Mouse (Mus musculus) intestine, embryonic 16.5 days (tissue): ENCODE measurements at regions not wholly inside any gene's neighbourhood (a gene's known extent, or its start where the extent isn't known, plus 50 kb on each side); places are given as distances from the start of the nearest gene placed in this dataset.

Experiments
- ATAC-seq: fragments of 200-750 bp; cut with Nextera tagmentation; 2 replicates; pipeline ENCODE4 v1.8.0; 2017; ENCODE audit warnings: moderate TSS enrichment, moderate library complexity
- H3K27ac ChIP-seq: fragments of 300-500 bp; sonication (generic); 2 replicates; pipeline ENCODE4 v1.5.1; 2014; ENCODE audit warnings: mild to moderate bottlenecking, low read length
- H3K27me3 ChIP-seq: fragments of 300-500 bp; sonication (generic); replicated peaks from 2 replicates; pipeline ENCODE4 v1.6.1; 2014; ENCODE audit warnings: low read length, control low read depth, mixed read lengths; ENCODE audit not compliant: control insufficient read depth, insufficient read depth
- H3K36me3 ChIP-seq: fragments of 300-500 bp; sonication (generic); 2 replicates; pipeline ENCODE4 v1.6.1; 2014; ENCODE audit warnings: low read length, control low read depth; ENCODE audit not compliant: control insufficient read depth, insufficient read depth
- H3K4me1 ChIP-seq: fragments of 300-500 bp; sonication (generic); 2 replicates; pipeline ENCODE4 v1.6.1; 2014; ENCODE audit warnings: low read length, control low read depth, mixed read lengths; ENCODE audit not compliant: control insufficient read depth, insufficient read depth
- H3K4me2 ChIP-seq: fragments of 300-500 bp; sonication (generic); 2 replicates; pipeline ENCODE4 v1.6.1; 2014; ENCODE audit warnings: low read depth, low read length, control low read depth
- H3K4me3 ChIP-seq: fragments of 300-500 bp; sonication (generic); 2 replicates; pipeline ENCODE4 v1.5.1; 2014; ENCODE audit warnings: mild to moderate bottlenecking, low read length
- H3K9ac ChIP-seq: fragments of 300-500 bp; sonication (generic); 2 replicates; pipeline ENCODE4 v1.6.1; 2014; ENCODE audit warnings: low read depth, low read length
- H3K9me3 ChIP-seq: fragments of 300-500 bp; sonication (generic); 2 replicates; pipeline ENCODE4 v1.6.1; 2016; ENCODE audit warnings: low read length, control low read depth; ENCODE audit not compliant: control insufficient read depth
- WGBS: fragments of 180-500 bp; shearing (Covaris S2); extraction: QIAGEN DNeasy Blood & Tissue Kit; methylation state at CpG from one replicate; pipeline ENCODE4 v1.1.7; 2014; 5-methylcytosine and 5-hydroxymethylcytosine counted together

DNA sequence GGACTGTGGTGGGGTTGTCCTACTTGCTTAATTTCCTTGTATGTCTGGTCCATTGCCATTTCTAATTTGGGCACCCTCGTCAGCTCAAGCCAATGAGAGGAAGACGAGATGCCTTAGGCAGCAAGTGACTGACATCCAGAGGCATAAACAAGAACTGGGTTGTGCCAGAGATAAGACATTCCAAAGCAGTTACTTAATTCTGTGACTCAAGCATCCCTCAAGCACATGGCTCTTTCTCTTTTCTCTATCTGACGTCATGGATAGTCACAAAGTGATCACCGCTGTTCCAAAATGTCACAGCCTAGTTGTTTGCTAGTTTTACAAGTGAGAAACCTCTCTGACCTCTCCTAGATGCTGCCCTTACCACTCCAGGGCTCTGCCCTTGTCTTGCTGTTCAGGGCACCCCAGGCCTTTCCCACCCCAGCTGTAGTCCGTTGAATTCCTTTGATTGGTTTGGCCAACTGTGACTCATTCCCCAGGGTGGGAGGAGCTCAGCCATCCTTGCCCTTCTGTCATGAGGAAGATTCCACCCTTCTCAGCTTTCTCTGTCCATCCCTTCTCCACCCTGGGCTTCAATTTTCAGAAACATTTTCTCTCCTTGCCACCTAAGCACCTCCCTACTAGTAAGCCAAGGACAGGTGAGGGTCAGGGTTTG, 78.9 kb downstream of the Chst1 start:
- no peak for ATAC-seq
- H3K4me3 ChIP-seq: no peak overlapping the region
- no peaks in the 10 kb centered on the region for H3K27me3 ChIP-seq
- no peak overlapping the region for H3K27ac ChIP-seq
- no peak overlapping the region for H3K4me2 ChIP-seq
- H3K4me1 ChIP-seq: no peaks in the 10 kb centered on the region
- H3K36me3 ChIP-seq: no peaks in the 10 kb centered on the region
- 58% methylated on average over 5 of the region's 5 CpGs for WGBS
- no peak overlapping the region for H3K9ac ChIP-seq
- no peaks in the 10 kb centered on the region for H3K9me3 ChIP-seq

DNA sequence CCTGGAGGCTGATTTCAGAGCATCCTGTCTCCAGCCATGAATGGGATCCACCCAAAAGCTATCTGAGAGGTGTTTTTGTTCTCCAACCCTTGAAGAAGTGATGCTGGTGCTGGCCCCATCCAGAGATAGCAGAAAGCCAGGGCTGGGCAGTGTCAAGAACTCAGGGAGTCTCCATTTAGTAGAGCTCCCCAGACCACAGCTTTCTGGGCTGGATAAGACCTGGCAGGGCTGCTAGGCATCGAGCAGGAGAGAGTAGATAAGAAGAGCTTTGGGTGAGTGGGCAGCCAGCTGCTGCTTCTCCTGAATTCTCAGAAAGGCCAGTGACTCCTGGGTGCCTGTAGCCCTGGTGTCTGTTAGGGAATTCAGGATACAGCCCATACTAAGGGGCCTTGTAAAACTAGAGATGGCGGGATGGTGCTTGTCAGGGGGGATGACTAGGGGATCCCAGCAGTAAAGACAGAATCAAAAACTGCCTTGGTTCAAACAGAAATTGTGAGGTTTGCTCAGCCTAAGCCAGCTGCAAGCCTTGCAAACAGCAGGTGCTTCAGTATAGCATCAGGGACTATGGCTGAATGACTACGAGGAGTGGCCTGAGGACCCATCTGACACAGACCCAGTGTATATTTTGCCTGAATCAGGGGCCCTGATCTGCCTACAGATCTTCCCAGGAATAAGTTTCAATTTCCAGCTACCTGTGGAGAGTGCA, 79.6 kb downstream of the Chst1 start:
- no peak overlapping the region for H3K27ac ChIP-seq
- 74% methylated on average over 3 of the region's 3 CpGs for WGBS
- no peak for ATAC-seq
- H3K9ac ChIP-seq: no peak overlapping the region
- no peaks in the 10 kb centered on the region for H3K4me1 ChIP-seq
- H3K36me3 ChIP-seq: no peaks in the 10 kb centered on the region
- no peak overlapping the region for H3K4me3 ChIP-seq
- no peaks in the 10 kb centered on the region for H3K27me3 ChIP-seq
- H3K4me2 ChIP-seq: no peak overlapping the region
- H3K9me3 ChIP-seq: no peaks in the 10 kb centered on the region

DNA sequence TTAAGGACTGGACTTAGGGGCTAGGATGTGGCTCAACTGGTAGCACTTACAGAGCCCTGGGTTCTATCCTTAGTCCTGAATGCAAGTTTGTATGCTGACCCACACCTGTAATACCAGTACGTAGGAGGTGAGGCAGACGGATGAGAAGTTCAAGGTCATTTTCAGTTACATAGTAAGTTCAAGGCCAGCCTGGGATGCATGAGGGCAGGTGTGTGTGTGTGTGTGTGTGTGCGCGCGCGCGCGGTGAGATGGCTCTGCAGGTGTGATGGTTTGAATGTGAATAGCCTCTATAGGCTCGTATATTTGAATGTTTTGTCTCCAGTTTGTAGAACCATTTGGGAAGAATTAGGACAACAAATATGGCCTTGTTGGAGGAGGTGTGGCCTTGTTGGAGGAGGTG, 82.7 kb downstream of the Chst1 start:
- Histone ChIP-seq H3K9me3 (no peaks in the 10 kb centered on the region), H3K4me1 (no peaks in the 10 kb centered on the region), H3K36me3 (no peaks in the 10 kb centered on the region), H3K9ac (no peak overlapping the region), H3K27me3 (no peaks in the 10 kb centered on the region), H3K27ac (no peak overlapping the region), H3K4me2 (no peak overlapping the region), H3K4me3 (no peak overlapping the region)
- no peak for ATAC-seq
- 91% methylated on average over 9 of the region's 9 CpGs for WGBS

DNA sequence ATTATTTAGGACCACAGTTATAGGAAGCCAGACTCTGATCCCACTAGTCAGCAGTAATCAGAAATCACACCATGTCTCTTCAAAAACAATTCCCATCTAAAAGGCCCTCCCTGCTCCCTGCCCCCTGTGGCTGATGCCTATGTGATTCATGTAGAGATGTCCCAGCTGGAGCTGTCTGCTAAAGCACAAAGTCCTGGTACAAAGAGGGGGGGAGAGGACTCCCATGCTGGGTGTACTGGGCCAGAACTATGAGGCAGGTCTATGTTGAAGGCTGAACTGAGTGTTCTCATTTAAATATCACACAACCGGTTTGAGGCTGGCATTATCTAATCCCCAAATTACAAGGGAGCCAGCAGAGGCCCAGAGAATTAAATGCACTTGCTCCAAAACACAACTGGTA, 88.2 kb downstream of the Chst1 start:
- no peak for ATAC-seq

DNA sequence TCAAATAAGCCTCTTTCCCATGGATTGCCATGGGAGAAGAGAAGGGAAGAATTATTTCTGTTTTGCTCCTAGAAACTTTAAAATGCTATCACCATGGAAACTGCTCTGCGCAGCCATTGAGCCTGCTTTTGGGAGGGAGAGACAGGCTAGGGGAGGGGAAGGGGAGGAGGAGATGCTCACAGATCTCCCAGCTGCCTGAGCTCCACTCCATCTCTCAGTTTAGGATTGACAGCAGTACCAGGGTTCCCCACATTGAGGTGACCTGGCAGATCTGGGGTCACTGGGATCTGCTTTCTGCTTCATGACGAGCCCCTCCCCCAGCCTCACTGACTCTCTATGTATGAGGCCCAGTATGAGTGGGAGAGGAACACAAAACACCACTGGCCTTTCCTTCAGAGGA, 89.7 kb downstream of the Chst1 start:
- no peak overlapping the region for H3K27ac ChIP-seq
- no peak overlapping the region for H3K9ac ChIP-seq
- no peaks in the 10 kb centered on the region for H3K27me3 ChIP-seq
- ATAC-seq: no peak
- H3K36me3 ChIP-seq: no peaks in the 10 kb centered on the region
- 51% methylated on average over 2 of the region's 2 CpGs for WGBS
- H3K9me3 ChIP-seq: no peaks in the 10 kb centered on the region
- no peak overlapping the region for H3K4me3 ChIP-seq
- H3K4me2 ChIP-seq: no peak overlapping the region
- H3K4me1 ChIP-seq: no peaks in the 10 kb centered on the region

More for the DNA sequence above, 88.2 kb downstream of the Chst1 start:
- no peaks in the 10 kb centered on the region for H3K36me3 ChIP-seq
- no peak overlapping the region for H3K9ac ChIP-seq
- no peak overlapping the region for H3K4me2 ChIP-seq
- WGBS: 50% methylated on average over 1 of the region's 1 CpGs
- no peaks in the 10 kb centered on the region for H3K9me3 ChIP-seq
- no peaks in the 10 kb centered on the region for H3K4me1 ChIP-seq
- H3K4me3 ChIP-seq: no peak overlapping the region
- no peaks in the 10 kb centered on the region for H3K27me3 ChIP-seq
- no peak overlapping the region for H3K27ac ChIP-seq

DNA sequence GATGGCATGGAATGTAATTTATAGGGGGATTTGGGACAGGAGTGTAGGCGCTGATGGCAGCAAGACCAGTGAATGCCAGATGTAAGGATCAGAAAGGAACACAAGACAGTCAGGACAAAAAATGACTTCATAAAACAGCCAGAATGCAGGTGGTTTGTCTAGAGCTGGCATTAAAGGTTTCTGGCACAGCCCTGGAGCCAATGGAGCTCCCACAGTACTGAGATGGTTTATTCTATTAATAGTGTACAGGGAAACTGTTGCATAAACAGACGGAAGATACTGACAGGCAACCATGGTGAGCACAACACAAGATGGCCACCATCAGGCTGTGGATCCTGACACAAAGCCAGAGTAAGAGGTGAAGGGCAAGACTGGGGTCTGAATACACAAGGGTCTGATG, 90.8 kb downstream of the Chst1 start:
- H3K9me3 ChIP-seq: no peaks in the 10 kb centered on the region
- no peak overlapping the region for H3K27ac ChIP-seq
- H3K27me3 ChIP-seq: no peaks in the 10 kb centered on the region
- H3K4me3 ChIP-seq: no peak overlapping the region
- 72% methylated on average over 2 of the region's 2 CpGs for WGBS
- no peaks in the 10 kb centered on the region for H3K36me3 ChIP-seq
- H3K4me1 ChIP-seq: no peaks in the 10 kb centered on the region
- H3K9ac ChIP-seq: no peak overlapping the region
- H3K4me2 ChIP-seq: no peak overlapping the region
- no peak for ATAC-seq

DNA sequence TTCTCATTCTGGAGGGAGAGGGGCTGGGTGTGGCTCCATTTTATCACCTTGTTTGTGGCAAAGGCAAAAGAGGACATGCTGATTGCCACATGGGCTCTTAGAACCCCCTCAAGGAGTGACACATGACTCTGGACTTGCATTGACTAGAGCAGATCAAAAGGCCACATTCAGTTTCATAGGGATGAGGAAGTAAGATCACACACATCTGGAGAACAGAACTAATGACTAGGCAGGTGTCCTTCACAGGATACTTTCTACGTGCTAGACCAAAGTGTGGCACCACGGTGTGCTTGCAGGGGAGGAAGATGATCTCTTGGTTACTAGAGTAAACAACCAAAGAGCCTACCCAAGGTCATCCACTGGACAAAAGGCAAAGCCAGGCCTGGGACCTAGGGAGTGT, 91.9 kb downstream of the Chst1 start:
- Histone ChIP-seq H3K4me1 (no peaks in the 10 kb centered on the region), H3K4me3 (no peak overlapping the region), H3K27me3 (no peaks in the 10 kb centered on the region), H3K4me2 (no peak overlapping the region), H3K9me3 (no peaks in the 10 kb centered on the region), H3K9ac (no peak overlapping the region), H3K27ac (no peak overlapping the region), H3K36me3 (no peaks in the 10 kb centered on the region)
- no peak for ATAC-seq
- 66% methylated on average over 2 of the region's 2 CpGs for WGBS

DNA sequence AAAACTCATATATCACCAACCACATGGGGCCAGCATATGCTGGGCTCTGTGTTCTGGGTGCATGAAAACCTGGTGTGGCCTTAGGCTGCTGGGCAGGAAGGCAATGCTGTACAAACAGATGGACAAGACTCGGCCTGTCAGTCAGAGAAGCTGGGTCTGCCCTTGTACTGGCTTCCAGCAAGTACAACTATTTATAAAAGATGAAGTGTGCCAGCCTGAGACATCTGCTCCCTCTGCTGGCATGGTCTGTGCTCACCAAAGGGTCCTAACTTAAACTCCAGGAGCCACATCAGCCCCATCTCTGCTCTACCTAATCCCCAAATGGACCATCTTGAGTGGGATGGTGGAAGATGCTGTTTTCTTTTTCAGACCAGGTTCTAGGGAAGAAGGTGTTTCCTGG, 93.1 kb downstream of the Chst1 start:
- Histone ChIP-seq H3K4me1 (no peaks in the 10 kb centered on the region), H3K9ac (no peak overlapping the region), H3K36me3 (no peaks in the 10 kb centered on the region), H3K9me3 (no peaks in the 10 kb centered on the region), H3K27ac (no peak overlapping the region), H3K4me2 (no peak overlapping the region), H3K27me3 (no peaks in the 10 kb centered on the region), H3K4me3 (no peak overlapping the region)
- WGBS: 70% methylated on average over 1 of the region's 1 CpGs
- ATAC-seq: no peak

DNA sequence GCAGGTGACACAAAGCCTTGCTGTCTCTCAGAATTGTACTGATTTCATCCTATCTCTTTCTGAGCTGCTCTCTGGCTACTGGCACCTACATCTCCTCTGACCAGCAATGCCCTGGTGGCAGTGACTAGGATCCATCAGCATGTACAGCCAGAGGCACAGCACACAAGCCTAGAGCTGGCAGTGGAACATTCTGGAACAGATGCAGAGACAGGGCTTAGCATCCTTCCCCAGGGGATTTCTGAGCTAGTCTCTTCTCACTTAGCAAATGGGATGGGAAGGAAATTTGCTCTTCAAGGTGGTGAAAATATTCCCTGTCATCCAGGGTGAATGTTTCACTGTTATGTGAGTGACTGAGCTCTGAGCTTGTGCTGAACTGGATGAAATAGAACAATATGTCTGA, 93.5 kb downstream of the Chst1 start:
- Histone ChIP-seq H3K4me3 (no peak overlapping the region), H3K36me3 (no peaks in the 10 kb centered on the region), H3K9ac (no peak overlapping the region), H3K27ac (no peak overlapping the region), H3K27me3 (no peaks in the 10 kb centered on the region), H3K9me3 (no peaks in the 10 kb centered on the region), H3K4me2 (no peak overlapping the region), H3K4me1 (no peaks in the 10 kb centered on the region)
- ATAC-seq: no peak

DNA sequence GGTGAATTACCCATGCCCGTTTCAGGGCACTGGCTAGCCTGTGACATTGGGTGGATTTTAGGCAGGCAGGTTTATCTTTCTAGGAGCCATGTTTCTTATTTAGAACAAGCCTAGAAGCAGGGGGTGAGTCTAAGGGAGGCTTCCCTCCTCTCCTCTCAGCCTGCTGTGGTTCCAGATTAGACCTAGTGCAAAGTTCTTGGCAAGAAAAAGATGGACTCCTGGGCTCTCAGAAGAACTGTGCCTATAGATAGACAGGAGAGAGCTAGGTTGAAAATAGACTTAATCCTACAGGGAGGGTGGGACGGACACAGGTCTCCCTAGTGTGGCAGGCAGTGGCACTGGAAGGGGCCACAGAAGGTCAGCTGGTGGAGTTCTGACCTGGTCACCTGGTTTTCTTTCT, 95.3 kb downstream of the Chst1 start:
- no peak overlapping the region for H3K4me2 ChIP-seq
- no peak overlapping the region for H3K9ac ChIP-seq
- no peaks in the 10 kb centered on the region for H3K9me3 ChIP-seq
- H3K27ac ChIP-seq: no peak overlapping the region
- ATAC-seq: no peak
- no peaks in the 10 kb centered on the region for H3K36me3 ChIP-seq
- H3K4me3 ChIP-seq: no peak overlapping the region
- WGBS: 78% methylated on average over 2 of the region's 2 CpGs
- H3K4me1 ChIP-seq: no peaks in the 10 kb centered on the region
- H3K27me3 ChIP-seq: no peaks in the 10 kb centered on the region
